Mouse (Mus musculus) embryonic facial prominence, embryonic 13.5 days (tissue): Measurements from ENCODE around the gene Ccr8. TPM values are rescaled to one million over a fixed set of nuclear protein-coding genes. Genes with fewer than 3 reads are reported as not detected.
A peak's percentile ranks its signal among the peaks of the same experiment; 100 is the strongest.
"Not testable (repeated sequence)": the region's sequence is repeated elsewhere in the genome, so short reads cannot be mapped to it uniquely, and the experiment has no call there.

ENCODE experiments used
- ATAC-seq: fragments of 200-750 bp; cut with Nextera tagmentation; 2 replicates; pipeline ENCODE4 v1.8.0; 2017; ENCODE audit warnings: low read depth; ENCODE audit not compliant: insufficient number of reproducible peaks, insufficient read depth, low FRiP score, low TSS enrichment
- H3K27ac ChIP-seq: fragments of 300-500 bp; sonication (generic); 2 replicates; pipeline ENCODE4 v1.5.1; 2015; ENCODE audit warnings: moderate library complexity, mild to moderate bottlenecking, inconsistent platforms
- H3K27me3 ChIP-seq: fragments of 300-500 bp; sonication (generic); 2 replicates; pipeline ENCODE4 v1.6.1; 2015; ENCODE audit warnings: mild to moderate bottlenecking, inconsistent platforms
- H3K36me3 ChIP-seq: fragments of 300-500 bp; sonication (generic); 2 replicates; pipeline ENCODE4 v1.6.1; 2015; ENCODE audit warnings: mild to moderate bottlenecking, inconsistent platforms
- H3K4me1 ChIP-seq: fragments of 300-500 bp; sonication (generic); 2 replicates; pipeline ENCODE4 v1.6.1; 2015; ENCODE audit warnings: inconsistent platforms
- H3K4me2 ChIP-seq: fragments of 300-500 bp; sonication (generic); 2 replicates; pipeline ENCODE4 v1.6.1; 2015; ENCODE audit warnings: moderate library complexity, mild to moderate bottlenecking, inconsistent platforms
- H3K4me3 ChIP-seq: fragments of 300-500 bp; sonication (generic); 2 replicates; pipeline ENCODE4 v1.5.1; 2015; ENCODE audit warnings: mild to moderate bottlenecking, inconsistent platforms
- H3K9ac ChIP-seq: fragments of 300-500 bp; sonication (generic); 2 replicates; pipeline ENCODE4 v1.6.1; 2015; ENCODE audit warnings: mild to moderate bottlenecking, inconsistent platforms
- H3K9me3 ChIP-seq: fragments of 300-500 bp; sonication (generic); 2 replicates; pipeline ENCODE4 v1.6.1; 2016; ENCODE audit warnings: inconsistent platforms
- WGBS: fragments of 180-500 bp; shearing (Covaris S2); methylation state at CpG from one replicate; pipeline ENCODE4 v1.1.7; 2015; ENCODE audit warnings: mixed read lengths; 5-methylcytosine and 5-hydroxymethylcytosine counted together
- polyA plus RNA-seq: library from polyadenylated mRNA; unstranded; fragments of >200 nt; fragmentation: Nextera tagmentation; extraction: Ambion mirVana; gene quantifications from 2 replicates; pipeline ENCODE4 v1.2.1, GENCODE M21; 2015

Gene Ccr8
- polyA plus RNA-seq, 1 experiment from 2014 or later, result 0.52 TPM

DNA sequence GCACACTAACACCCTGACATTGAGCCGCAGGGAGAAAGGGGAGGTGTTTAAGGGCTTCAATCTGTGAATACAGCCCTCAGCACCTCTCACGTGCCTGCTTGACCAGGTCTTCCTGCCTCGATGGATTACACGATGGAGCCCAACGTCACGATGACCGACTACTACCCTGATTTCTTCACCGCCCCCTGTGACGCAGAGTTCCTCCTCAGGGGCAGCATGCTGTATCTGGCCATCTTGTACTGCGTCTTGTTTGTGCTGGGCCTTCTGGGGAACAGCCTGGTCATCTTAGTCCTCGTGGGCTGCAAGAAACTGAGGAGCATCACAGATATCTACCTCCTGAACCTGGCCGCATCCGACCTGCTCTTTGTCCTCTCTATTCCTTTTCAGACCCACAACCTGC lies 1.8 kb downstream of the Ccr8 start:
- H3K4me2 ChIP-seq, result no peak overlapping the region
- H3K36me3 ChIP-seq, result no peaks in the 10 kb centered on the region
- no peaks in the 10 kb centered on the region for H3K9me3 ChIP-seq
- ATAC-seq, result no peak
- 0 out of 2 replicates have a peak, but pooled peaks cover 4% of the 10 kb centered on the region for H3K4me1 ChIP-seq
- no peak overlapping the region for H3K4me3 ChIP-seq
- WGBS, result 86% methylated on average over 13 of the region's 13 CpGs
- no peak overlapping the region for H3K9ac ChIP-seq
- H3K27ac ChIP-seq, result no peak overlapping the region
- no peaks in the 10 kb centered on the region for H3K27me3 ChIP-seq

DNA sequence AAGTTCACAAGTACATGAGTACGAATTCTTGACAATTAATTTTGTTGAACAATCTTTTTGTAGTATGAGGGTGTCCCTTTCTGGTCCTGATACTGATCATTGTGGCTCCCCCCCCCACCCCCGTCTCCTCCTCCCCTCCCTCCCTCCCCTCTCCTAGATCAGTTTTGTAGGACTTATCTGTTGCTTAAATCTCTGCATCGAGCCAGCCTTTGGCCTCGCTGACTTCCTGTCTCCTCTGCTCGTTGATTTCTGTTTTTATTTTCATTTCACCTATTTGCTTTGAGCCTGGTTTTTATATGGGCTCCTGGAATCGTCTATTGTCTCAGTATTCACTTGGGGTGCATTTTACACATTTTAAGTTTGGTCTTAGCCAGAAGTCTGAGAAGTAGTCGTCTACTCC lies 4.0 kb downstream of the Ccr8 start:
- no peak overlapping the region for H3K4me2 ChIP-seq
- H3K4me3 ChIP-seq, result no peak overlapping the region
- WGBS, result 54% methylated on average over 7 of the region's 7 CpGs
- ATAC-seq, result no peak
- H3K9ac ChIP-seq, result no peak overlapping the region
- H3K27ac ChIP-seq, result no peak overlapping the region
- no peaks in the 10 kb centered on the region for H3K36me3 ChIP-seq
- no peaks in the 10 kb centered on the region for H3K9me3 ChIP-seq
- no peaks in the 10 kb centered on the region for H3K27me3 ChIP-seq
- H3K4me1 ChIP-seq, result 0 out of 2 replicates have a peak, but pooled peaks cover 4% of the 10 kb centered on the region

DNA sequence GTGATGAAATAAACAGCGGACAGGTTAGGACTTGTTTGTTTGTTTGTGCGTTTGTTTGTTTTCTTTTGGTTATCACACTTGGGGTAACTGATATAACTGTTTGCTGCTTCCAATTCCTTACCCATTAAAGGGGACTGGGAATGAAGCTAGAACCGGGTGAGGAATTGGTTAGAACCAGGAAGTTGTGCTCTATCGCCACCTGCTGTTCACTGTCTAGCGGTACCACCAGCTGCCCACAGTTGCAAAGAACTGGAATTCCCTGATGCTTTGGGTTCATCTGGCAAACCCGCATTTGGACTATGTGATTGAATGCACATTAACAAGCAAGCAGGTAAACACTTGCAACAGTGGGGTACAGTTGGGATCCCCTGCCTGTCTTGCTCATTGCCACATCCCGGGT lies 6.8 kb downstream of the Ccr8 start:
- ATAC-seq, result no peak
- H3K9me3 ChIP-seq, result 0 out of 2 replicates have a peak, but pooled peaks cover 9% of the 10 kb centered on the region
- H3K27ac ChIP-seq, result no peak overlapping the region
- 20% methylated on average over 7 of the region's 7 CpGs for WGBS
- H3K4me1 ChIP-seq, result 0 out of 2 replicates have a peak, but pooled peaks cover 4% of the 10 kb centered on the region
- H3K4me3 ChIP-seq, result no peak overlapping the region
- no peak overlapping the region for H3K9ac ChIP-seq
- H3K27me3 ChIP-seq, result no peaks in the 10 kb centered on the region
- no peaks in the 10 kb centered on the region for H3K36me3 ChIP-seq
- no peak overlapping the region for H3K4me2 ChIP-seq

GRCm38 (mm10) chr9:120099304-120099703 lies 7.4 kb downstream of the Ccr8 start:
- Histone ChIP-seq H3K36me3 (no peaks in the 10 kb centered on the region), H3K4me1 (0 out of 2 replicates have a peak, but pooled peaks cover 4% of the 10 kb centered on the region), H3K9me3 (0 out of 2 replicates have a peak, but pooled peaks cover 12% of the 10 kb centered on the region), H3K4me2 (no peak overlapping the region), H3K4me3 (no peak overlapping the region), H3K27ac (no peak overlapping the region), H3K27me3 (no peaks in the 10 kb centered on the region), H3K9ac (no peak overlapping the region)
- ATAC-seq, result no peak
- 85% methylated on average over 8 of the region's 8 CpGs for WGBS

GRCm38 (mm10) chr9:120101165-120101564 lies 9.3 kb downstream of the Ccr8 start:
- Histone ChIP-seq H3K36me3 (no peaks in the 10 kb centered on the region), H3K9me3 (0 out of 2 replicates have a peak, but pooled peaks cover 13% of the 10 kb centered on the region), H3K27me3 (no peaks in the 10 kb centered on the region), H3K9ac (no peak overlapping the region), H3K4me3 (no peak overlapping the region), H3K27ac (no peak overlapping the region), H3K4me2 (no peak overlapping the region), H3K4me1 (0 out of 2 replicates have a peak, but pooled peaks cover 4% of the 10 kb centered on the region)
- WGBS, result 94% methylated on average over 2 of the region's 2 CpGs
- ATAC-seq, result no peak

DNA sequence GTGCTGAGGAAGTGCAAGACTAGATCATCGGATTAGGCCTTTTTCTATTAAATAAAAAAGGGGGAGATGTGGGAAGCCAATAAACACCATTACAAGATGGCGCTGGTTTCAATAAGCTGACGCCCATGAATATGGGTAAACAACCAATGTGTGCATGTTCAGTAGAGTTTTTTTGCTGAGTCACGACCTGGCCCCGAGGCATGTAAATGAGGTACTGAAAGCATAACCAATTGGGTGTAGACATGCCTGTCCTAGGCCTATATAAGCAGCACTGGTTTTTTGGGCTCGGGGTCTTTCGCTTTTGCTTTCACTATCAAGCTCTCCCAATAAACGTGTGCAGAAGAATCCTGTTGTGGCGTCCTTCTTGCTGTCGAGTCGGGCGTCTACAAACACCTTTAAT lies 17.0 kb downstream of the Ccr8 start:
- not testable (repeated sequence) for H3K4me2 ChIP-seq, H3K4me3 ChIP-seq, H3K27ac ChIP-seq, H3K4me1 ChIP-seq, H3K36me3 ChIP-seq, H3K9ac ChIP-seq, H3K27me3 ChIP-seq, H3K9me3 ChIP-seq, ATAC-seq
- 94% methylated on average over 12 of the region's 12 CpGs for WGBS

- H3K27ac ChIP-seq, result peak within 1 kb of the TSS; percentile 97
- peak within 1 kb of the TSS; percentile 81 for H3K9ac ChIP-seq
- under 1% methylated on average over 62 of the region's 62 CpGs for WGBS
- peaks cover 8% of the 10 kb centered on the region for H3K4me1 ChIP-seq
- no peaks in the 10 kb centered on the region for H3K36me3 ChIP-seq
- H3K4me2 ChIP-seq, result peak within 1 kb of the TSS; percentile 69
- peak; percentile 98 for ATAC-seq
- no peaks in the 10 kb centered on the region for H3K9me3 ChIP-seq
- peak within 1 kb of the TSS; percentile 82 for H3K4me3 ChIP-seq
- H3K27me3 ChIP-seq, result no peaks in the 10 kb centered on the region
Observed at GRCm38 (mm10) chr9:120110211-120111018, 18.5 kb downstream of the Ccr8 start, which contains the start of gene Slc25a38. Gene Slc25a38, plus strand, starts transcription at chr9:120110374.

DNA sequence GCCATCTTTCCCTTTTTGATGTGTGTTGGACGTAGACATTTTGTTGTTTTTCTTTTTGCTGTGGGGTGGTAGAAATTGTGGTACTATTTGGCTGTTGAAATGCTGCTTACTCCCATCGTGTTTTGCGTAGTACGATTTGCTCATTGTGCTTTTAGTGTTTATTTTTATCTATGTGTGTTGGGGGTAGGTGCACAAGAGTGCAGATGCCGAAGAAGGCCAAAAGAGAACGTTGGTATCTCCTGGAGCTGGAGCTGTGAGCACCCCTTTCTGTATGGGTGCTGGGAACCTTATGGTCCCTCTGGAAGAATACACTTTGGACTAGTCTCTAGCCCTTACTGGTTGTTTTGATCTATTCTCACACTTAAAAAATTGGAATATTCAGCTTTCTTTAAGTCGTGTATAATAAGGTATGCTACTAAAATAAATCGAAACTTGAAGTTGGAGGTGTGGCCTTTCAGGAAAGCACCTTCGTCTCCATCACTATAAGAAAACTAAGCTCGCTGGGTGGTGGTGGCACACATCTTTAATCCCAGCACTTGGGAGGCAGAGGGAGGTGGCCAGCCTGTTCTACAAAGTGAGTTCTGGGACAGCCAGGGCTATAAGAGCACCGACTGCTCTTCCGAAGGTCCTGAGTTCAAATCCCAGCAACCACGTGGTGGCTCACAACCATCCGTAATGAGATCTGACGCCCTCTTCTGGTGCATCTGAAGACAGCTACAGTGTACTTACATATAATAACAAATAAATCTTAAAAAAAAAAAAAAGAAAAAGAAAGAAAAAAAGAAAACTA lies 19.4 kb downstream of the Ccr8 start:
- peaks cover 8% of the 10 kb centered on the region for H3K4me1 ChIP-seq
- peak overlapping the region; percentile 82 for H3K4me3 ChIP-seq
- H3K9ac ChIP-seq, result peak overlapping the region; percentile 81
- ATAC-seq, result no peak
- peaks cover 2% of the 10 kb centered on the region; the same call in 1 of the 2 replicates for H3K36me3 ChIP-seq
- peak overlapping the region; percentile 97 for H3K27ac ChIP-seq
- peak overlapping the region; percentile 69 for H3K4me2 ChIP-seq
- H3K9me3 ChIP-seq, result no peaks in the 10 kb centered on the region
- no peaks in the 10 kb centered on the region for H3K27me3 ChIP-seq
- WGBS, result 76% methylated on average over 15 of the region's 15 CpGs

- Histone ChIP-seq H3K9me3 (no peaks in the 10 kb centered on the region), H3K4me1 (peaks cover 8% of the 10 kb centered on the region), H3K4me2 (no peak overlapping the region), H3K4me3 (no peak overlapping the region), H3K9ac (no peak overlapping the region), H3K27me3 (no peaks in the 10 kb centered on the region), H3K36me3 (peaks cover 13% of the 10 kb centered on the region), H3K27ac (no peak overlapping the region)
- ATAC-seq, result no peak
- 93% methylated on average over 6 of the region's 6 CpGs for WGBS
Observed at GRCm38 (mm10) chr9:120112472-120112871, 20.6 kb downstream of the Ccr8 start.

DNA sequence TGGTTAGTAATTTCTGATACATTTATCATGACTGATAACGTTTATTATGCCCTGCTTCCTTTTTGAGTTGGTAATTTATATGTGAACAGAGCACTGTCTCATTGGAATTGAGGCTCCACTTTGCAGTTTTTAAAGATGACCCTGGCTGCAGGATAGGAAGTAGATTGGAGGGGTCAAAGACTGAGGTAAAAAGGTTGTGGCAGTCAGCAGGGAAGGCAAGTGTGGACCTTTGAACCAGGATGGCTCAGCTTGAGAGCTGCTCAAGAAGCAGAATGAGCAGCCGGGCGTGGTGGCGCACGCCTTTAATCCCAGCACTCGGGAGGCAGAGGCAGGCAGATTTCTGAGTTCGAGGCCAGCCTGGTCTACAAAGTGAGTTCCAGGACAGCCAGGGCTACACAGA lies 21.5 kb downstream of the Ccr8 start:
- no peak overlapping the region for H3K4me3 ChIP-seq
- no peak overlapping the region for H3K4me2 ChIP-seq
- no peaks in the 10 kb centered on the region for H3K9me3 ChIP-seq
- H3K4me1 ChIP-seq, result peaks cover 8% of the 10 kb centered on the region
- H3K9ac ChIP-seq, result no peak overlapping the region
- peaks cover 23% of the 10 kb centered on the region for H3K36me3 ChIP-seq
- no peak for ATAC-seq
- no peak overlapping the region for H3K27ac ChIP-seq
- H3K27me3 ChIP-seq, result no peaks in the 10 kb centered on the region
- WGBS, result 98% methylated on average over 7 of the region's 7 CpGs

GRCm38 (mm10) chr9:120114051-120114788 lies 22.3 kb downstream of the Ccr8 start:
- no peaks in the 10 kb centered on the region for H3K27me3 ChIP-seq
- peaks cover 8% of the 10 kb centered on the region for H3K4me1 ChIP-seq
- 89% methylated on average over 17 of the region's 17 CpGs for WGBS
- H3K27ac ChIP-seq, result no peak overlapping the region
- H3K9ac ChIP-seq, result no peak overlapping the region
- ATAC-seq, result no peak
- H3K9me3 ChIP-seq, result no peaks in the 10 kb centered on the region
- H3K4me3 ChIP-seq, result no peak overlapping the region
- no peak overlapping the region for H3K4me2 ChIP-seq
- peaks cover 29% of the 10 kb centered on the region for H3K36me3 ChIP-seq
